Mouse (Mus musculus) monocyte, adult 5-6 weeks (primary cell): Measurements from ENCODE around the gene Gucy2f. TPM values are rescaled to one million over a fixed set of nuclear protein-coding genes. Genes with fewer than 3 reads are reported as not detected.
A peak's percentile ranks its signal among the peaks of the same experiment; 100 is the strongest.
"Not testable (repeated sequence)": the region's sequence is repeated elsewhere in the genome, so short reads cannot be mapped to it uniquely, and the experiment has no call there.

ENCODE experiments used
- ATAC-seq: fragments of 153-309, 156-312 bp; replicated peaks from 2 replicates; pipeline ENCODE4 v1.8.0; 2017; ENCODE audit warnings: mild to moderate bottlenecking; ENCODE audit not compliant: low TSS enrichment, insufficient number of reproducible peaks, severe bottlenecking, poor library complexity, low FRiP score
- total RNA-seq: library from RNA; stranded (forward); fragments of 200-1000, 200-491, 200-594 nt; gene quantifications from 3 replicates; pipeline ENCODE4 v1.2.3, GENCODE M21; 2017

The Gucy2f gene
- total RNA-seq, result 0.11 TPM in 1 of 3 replicates, not detected in the others

DNA sequence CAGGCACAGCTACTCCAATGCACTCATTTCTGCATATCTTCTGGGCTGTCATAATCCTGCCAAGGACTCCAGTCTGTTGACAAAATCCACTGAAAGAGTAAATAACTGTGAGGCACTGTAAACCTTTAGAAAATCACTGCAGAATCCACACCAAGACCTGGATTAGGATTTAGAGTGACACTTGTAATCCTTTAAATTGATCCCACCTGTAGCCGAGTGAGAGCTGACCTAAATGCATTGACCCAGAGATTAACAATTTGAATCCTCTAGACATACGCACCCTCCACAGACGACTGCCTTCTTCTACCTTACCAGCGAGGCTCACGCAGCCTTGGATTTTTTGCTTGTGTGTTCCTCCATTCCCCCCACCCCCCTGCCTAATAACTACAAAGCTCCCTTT, at the start of gene Gucy2f:
Gene Gucy2f (minus strand): TSS at position 101 of the 400 bp plus-strand sequence.
- ATAC-seq, result no peak

GRCm38 (mm10) chrX:142245682-142246327, 49.1 kb upstream of the Gucy2f start:
- ATAC-seq, result no peak

GRCm38 (mm10) chrX:142237101-142237500, 40.4 kb upstream of the Gucy2f start:
- no peak for ATAC-seq

DNA sequence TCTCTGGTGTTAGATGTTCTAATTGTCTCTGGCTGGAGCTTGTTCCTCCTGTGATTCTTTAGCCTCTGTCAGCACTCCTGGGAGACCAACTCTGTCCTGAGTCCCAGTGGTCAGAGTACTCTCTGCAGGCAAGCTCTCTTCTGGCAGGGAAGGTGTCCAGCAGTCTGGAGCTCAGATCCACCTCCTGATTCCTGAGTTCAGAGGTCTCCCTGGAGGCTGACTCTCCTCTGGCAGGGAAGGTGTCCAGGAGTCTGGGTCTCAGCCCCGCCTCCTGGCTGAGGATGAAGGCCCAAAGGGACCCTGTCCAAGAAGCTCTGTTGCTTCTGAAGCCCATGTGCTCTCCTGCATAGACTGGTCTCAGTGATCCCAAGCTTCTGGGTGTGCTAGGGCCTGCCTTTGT, 39.4 kb upstream of the Gucy2f start:
- not testable (repeated sequence) for ATAC-seq

GRCm38 (mm10) chrX:142228769-142229158, 32.0 kb upstream of the Gucy2f start:
- no peak for ATAC-seq

GRCm38 (mm10) chrX:142228055-142228768, 31.5 kb upstream of the Gucy2f start:
- ATAC-seq, result peak; percentile 91

- ATAC-seq, result peak; percentile 61; the same call in 1 of the 2 replicates
Observed at GRCm38 (mm10) chrX:142227398-142228054, 30.8 kb upstream of the Gucy2f start.

- ATAC-seq, result no peak
Observed at GRCm38 (mm10) chrX:142226542-142226941, 29.8 kb upstream of the Gucy2f start, which contains the start of gene Nxt2. Nxt2 (plus strand) TSS chrX:142226770.

- peak; percentile 75; the same call in 1 of the 2 replicates for ATAC-seq
Observed at GRCm38 (mm10) chrX:142200295-142200694, 3.6 kb upstream of the Gucy2f start.

DNA sequence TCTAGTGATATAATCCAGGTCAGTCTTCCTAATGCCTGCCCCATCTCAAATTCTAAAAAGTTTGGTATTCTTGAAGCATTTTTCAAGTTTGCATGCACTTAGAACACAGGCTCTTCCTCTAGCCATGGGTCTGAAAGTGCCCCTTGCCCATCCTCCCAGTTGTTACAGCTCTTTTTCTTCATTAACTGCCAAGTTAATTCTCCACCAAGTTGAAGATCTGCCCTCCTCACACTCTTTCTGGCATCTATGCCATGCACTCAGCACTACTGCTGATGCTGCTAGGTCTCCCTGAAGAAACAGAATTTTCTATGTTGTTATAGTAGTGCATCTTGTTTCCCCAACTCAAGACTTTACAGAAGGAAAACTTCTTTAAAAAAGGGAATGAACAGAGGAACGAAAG, 1.2 kb downstream of the Gucy2f start:
- no peak for ATAC-seq

DNA sequence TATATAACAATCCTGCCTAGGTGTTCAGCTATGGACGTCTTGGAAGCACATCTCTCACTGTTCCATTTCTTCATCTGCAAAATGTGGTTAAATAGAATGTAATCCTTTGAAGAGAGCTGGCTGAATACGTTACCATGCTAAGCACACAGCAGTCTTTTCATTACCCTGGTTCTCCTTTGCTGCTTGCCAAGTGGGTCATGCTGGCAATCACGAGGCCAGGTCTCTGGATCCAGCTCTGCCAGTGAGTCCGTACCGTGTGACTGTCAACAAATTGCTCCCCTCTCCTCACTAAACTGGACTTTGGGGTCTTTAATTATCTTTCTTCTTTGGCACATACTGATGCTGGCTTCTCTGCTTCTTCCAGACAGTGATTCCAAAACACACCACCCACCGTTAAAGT, 2.3 kb downstream of the Gucy2f start:
- no peak for ATAC-seq

DNA sequence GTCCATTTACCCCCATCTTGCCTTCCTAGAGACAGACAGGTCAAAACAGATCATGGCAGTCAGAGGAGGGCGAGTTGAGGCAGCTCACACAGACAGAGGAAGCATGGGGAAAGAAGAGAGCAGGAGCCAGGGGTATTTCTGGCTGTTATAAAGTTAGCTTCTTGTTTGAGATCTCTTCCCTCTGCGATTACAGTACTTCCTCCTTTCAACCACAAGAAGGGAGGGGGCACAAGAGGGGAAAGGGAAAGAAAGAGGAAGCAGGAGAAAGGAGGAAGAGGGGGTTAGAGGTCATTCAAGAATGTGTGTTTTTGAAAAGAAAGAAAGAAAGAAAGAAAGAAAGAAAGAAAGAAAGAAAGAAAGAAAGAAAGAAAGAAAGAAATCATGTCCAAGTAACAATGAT, 6.4 kb downstream of the Gucy2f start:
- peak; percentile 17; the same call in 1 of the 2 replicates for ATAC-seq

- no peak for ATAC-seq
Observed at GRCm38 (mm10) chrX:142189023-142189703, 7.6 kb downstream of the Gucy2f start.

DNA sequence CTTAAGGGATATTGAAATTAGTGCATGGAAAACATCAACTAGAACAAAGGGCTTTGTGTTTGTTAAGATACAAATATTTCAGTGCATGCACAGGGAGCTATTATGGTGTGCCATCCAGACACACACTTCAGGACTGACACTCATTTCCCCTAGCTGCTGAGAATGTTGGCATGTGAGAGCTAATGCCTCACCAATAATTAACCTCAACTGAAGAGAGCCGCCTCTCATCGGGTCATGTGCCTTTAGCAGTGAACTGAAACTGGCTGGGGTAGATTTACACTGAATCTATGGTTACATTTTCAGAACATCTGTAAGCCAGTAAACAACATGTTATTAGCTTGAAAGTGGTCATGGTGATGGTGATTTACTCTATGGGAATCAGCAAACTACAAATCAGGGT, 14.7 kb downstream of the Gucy2f start:
- ATAC-seq, result no peak

DNA sequence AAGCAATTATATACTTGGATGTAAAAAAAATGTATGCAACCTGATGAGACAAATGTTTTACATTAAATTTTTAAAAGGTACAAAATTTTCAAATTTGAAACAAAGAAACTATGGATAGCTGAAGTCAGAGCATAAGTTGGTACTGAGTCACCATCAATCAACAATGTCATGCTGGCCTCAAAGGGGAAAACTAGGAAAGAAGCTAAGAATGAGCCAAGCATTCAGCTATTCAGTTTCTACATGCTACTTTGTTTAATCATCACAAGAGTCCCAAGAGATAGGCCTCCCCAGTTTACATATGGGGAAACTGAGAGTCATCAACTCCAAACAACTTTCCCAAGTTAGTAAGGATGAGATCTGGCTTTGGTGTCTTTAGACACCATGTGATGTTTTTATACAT, 19.8 kb downstream of the Gucy2f start:
- ATAC-seq, result no peak

DNA sequence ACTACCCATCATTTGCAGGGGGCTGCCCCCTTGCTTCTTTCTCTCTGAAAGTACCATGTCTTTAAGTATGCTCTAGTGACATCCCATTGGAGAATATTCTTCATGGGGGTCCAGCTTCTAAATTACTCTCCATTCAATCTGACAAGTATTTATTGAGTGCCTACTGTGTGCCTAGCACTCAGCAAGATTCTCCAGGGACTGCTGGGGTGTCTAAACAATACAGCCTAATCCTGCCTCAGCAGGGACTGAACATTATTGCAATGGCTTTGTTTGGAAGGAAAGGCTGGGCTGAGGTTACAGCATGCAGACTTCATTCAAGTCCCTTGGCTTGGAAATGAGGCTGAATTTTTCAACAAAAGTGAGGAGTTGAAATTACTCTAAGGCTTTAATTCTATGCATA, 81.0 kb downstream of the Gucy2f start:
- no peak for ATAC-seq

- ATAC-seq, result no peak
Observed at GRCm38 (mm10) chrX:142111236-142111635, 85.5 kb downstream of the Gucy2f start.

DNA sequence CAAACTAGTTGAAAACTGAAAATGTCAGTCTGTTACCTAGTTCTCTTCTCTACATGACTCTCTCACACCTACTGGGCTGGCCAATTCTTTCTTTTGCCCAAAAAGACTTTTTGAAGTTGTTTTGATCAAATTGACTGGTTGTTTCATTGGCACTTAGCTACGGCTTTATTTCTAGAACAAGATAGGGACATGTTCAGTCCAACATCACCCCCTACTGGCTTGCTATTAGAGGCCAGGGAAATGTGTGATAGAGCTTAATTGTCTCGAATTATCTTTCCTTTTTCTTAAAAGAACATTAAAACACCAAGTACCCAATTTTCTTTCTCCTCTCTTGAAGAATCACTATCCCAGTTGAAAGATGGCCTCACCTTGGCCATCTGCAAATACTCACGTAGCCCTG, 99.8 kb downstream of the Gucy2f start:
- ATAC-seq, result no peak

GRCm38 (mm10) chrX:142095579-142095978, 101.2 kb downstream of the Gucy2f start:
- no peak for ATAC-seq
